Mouse (Mus musculus) limb, embryonic 11.5 days (tissue): ENCODE data around the gene Cyp2c39. TPM values are rescaled to one million over a fixed set of nuclear protein-coding genes. Genes with fewer than 3 reads are reported as not detected.
"Not testable (repeated sequence)": the region's sequence is repeated elsewhere in the genome, so short reads cannot be mapped to it uniquely, and the experiment has no call there.

Experiments used
- ATAC-seq: fragments of 200-750 bp; cut with Nextera tagmentation; 2 replicates; pipeline ENCODE4 v1.8.0; 2017; ENCODE audit warnings: low read depth; ENCODE audit not compliant: insufficient number of reproducible peaks, low FRiP score, low TSS enrichment
- DNase-seq: peaks from one replicate; pipeline ENCODE4 v3.0.0-alpha.2; 2015; ENCODE audit warnings: low spot score
- H3K27ac ChIP-seq: fragments of 300-500 bp; sonication (generic); replicated peaks from 2 replicates; pipeline ENCODE4 v1.5.1; 2014; ENCODE audit warnings: low read depth, mild to moderate bottlenecking, low read length
- H3K27me3 ChIP-seq: fragments of 300-500 bp; sonication (generic); 2 replicates; pipeline ENCODE4 v1.6.1; 2014; ENCODE audit warnings: mild to moderate bottlenecking, low read length, mixed read lengths; ENCODE audit not compliant: control insufficient read depth, insufficient read depth
- H3K36me3 ChIP-seq: fragments of 300-500 bp; sonication (generic); 2 replicates; pipeline ENCODE4 v1.6.1; 2014; ENCODE audit warnings: mild to moderate bottlenecking, low read length, moderate library complexity, mixed read lengths; ENCODE audit not compliant: control insufficient read depth, insufficient read depth
- H3K4me1 ChIP-seq: fragments of 300-500 bp; sonication (generic); 2 replicates; pipeline ENCODE4 v1.6.1; 2014; ENCODE audit warnings: low read length, mixed read lengths; ENCODE audit not compliant: control insufficient read depth, insufficient read depth
- H3K4me2 ChIP-seq: fragments of 300-500 bp; sonication (generic); 2 replicates; pipeline ENCODE4 v1.6.1; 2014; ENCODE audit warnings: low read depth, mild to moderate bottlenecking, moderate library complexity; ENCODE audit not compliant: severe bottlenecking
- H3K4me3 ChIP-seq: fragments of 300-500 bp; sonication (generic); 2 replicates; pipeline ENCODE4 v1.5.1; 2014; ENCODE audit warnings: low read depth, low read length
- H3K9ac ChIP-seq: fragments of 300-500 bp; sonication (generic); 2 replicates; pipeline ENCODE4 v1.6.1; 2014; ENCODE audit warnings: mild to moderate bottlenecking, low read length
- H3K9me3 ChIP-seq: fragments of 300-500 bp; sonication (generic); 2 replicates; pipeline ENCODE4 v1.6.1; 2016; ENCODE audit warnings: low read length; ENCODE audit not compliant: control insufficient read depth
- WGBS: fragments of 180-500 bp; shearing (Covaris S2); extraction: QIAGEN DNeasy Blood & Tissue Kit; methylation state at CpG from one replicate; pipeline ENCODE4 v1.1.7; 2014; 5-methylcytosine and 5-hydroxymethylcytosine counted together
- polyA plus RNA-seq: library from polyadenylated mRNA; unstranded; fragments of >200 nt; fragmentation: Nextera tagmentation; extraction: Ambion mirVana; gene quantifications from 2 replicates; pipeline ENCODE4 v1.2.1, GENCODE M21; 2014

The Cyp2c39 gene
- not detected in 2 replicates for polyA plus RNA-seq

DNA sequence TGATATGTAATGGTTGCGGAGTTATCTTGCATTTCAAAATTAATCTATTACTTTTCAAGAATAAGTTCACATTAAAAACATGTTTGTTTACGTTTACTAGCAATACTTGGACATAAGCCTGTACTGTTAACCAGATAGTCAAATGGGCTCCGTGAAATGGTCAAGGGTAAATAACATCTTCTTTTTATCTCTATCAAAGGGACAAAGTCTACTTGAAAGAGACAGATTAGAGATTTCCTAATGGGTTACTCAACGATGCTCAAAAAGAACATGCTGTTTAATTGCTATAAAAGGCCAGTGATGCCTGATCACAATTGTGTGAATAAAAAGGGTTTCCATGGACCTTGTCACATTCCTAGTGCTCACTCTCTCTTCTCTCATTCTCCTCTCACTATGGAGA is at the start of gene Cyp2c39:
Cyp2c39 (plus strand) TSS at position 329 of the 400 bp plus-strand sequence.
- no peak within 1 kb of the TSS for H3K27ac ChIP-seq
- no peaks in the 10 kb centered on the region for H3K4me1 ChIP-seq
- H3K36me3 ChIP-seq, result no peaks in the 10 kb centered on the region
- H3K4me3 ChIP-seq, result no peak within 1 kb of the TSS
- no peaks in the 10 kb centered on the region for H3K9me3 ChIP-seq
- H3K9ac ChIP-seq, result no peak within 1 kb of the TSS
- no peak within 1 kb of the TSS for H3K4me2 ChIP-seq
- 84% methylated on average over 4 of the region's 4 CpGs for WGBS
- DNase-seq (no peak), ATAC-seq (no peak)
- no peaks in the 10 kb centered on the region for H3K27me3 ChIP-seq

- no peak within 1 kb of the TSS for H3K4me2 ChIP-seq
- WGBS, result 81% methylated on average over 1 of the region's 1 CpGs
- ATAC-seq, result no peak
These were observed 47.7 kb upstream of the Cyp2c39 start, which contains the start of gene Cyp2c38 for GRCm38 (mm10) chr19:39462941-39463340. Cyp2c38 (minus strand) TSS chr19:39463075.

DNA sequence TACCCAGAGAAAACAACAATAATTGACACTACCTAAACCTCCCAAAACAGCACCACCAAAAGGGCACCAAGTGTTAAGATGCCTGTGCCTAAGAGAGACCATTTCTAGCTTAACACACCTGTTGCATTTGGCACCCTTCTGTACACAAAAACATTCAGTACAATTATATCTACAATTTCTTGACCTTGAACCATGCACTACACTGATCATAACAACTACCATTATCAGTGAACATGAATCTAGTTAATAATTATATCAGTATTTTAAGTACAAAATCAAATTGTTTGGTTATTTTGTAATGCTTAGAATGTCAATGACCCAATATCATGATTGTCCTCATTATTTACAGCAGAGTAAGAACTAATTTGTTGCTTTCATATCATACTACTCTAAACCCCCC is 46.7 kb upstream of the Cyp2c39 start:
- DNase-seq (no peak), ATAC-seq (no peak)
- Histone ChIP-seq H3K27ac (no peak overlapping the region), H3K4me3 (no peak overlapping the region), H3K4me2 (no peak overlapping the region), H3K36me3 (no peaks in the 10 kb centered on the region), H3K9me3 (no peaks in the 10 kb centered on the region), H3K27me3 (no peaks in the 10 kb centered on the region), H3K4me1 (no peaks in the 10 kb centered on the region), H3K9ac (no peak overlapping the region)

More at GRCm38 (mm10) chr19:39462941-39463340, 47.7 kb upstream of the Cyp2c39 start, which contains the start of gene Cyp2c38:
- Histone ChIP-seq H3K4me1 (no peaks in the 10 kb centered on the region), H3K9ac (no peak within 1 kb of the TSS), H3K36me3 (no peaks in the 10 kb centered on the region), H3K27me3 (no peaks in the 10 kb centered on the region), H3K9me3 (no peaks in the 10 kb centered on the region), H3K4me3 (no peak within 1 kb of the TSS), H3K27ac (no peak within 1 kb of the TSS)
- no peak for DNase-seq

DNA sequence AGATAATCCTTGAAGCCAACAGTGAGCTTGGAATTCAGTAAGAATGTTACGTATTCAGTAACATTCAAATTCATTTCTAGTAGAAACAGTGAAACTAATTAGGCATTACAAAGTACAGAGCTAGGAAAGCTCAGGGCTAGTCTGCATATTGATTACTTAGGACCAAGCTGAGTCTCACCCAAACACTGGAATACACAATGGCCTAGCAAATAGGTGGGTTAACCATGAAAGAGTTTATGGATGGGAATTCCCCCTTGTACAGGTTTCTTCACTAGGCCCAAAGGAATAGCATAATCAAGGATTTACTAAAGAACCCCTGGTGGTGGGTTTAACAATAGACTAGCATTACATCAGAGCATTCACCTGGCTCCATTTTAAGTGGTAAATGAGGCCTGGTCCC is 26.7 kb upstream of the Cyp2c39 start:
- not testable (repeated sequence) for H3K9me3 ChIP-seq, H3K36me3 ChIP-seq, H3K27me3 ChIP-seq, DNase-seq, ATAC-seq, H3K4me1 ChIP-seq, H3K4me3 ChIP-seq, H3K27ac ChIP-seq, H3K9ac ChIP-seq, H3K4me2 ChIP-seq
- 92% methylated on average over 1 of the region's 1 CpGs for whole genome bisulfite sequencing

GRCm38 (mm10) chr19:39506341-39506740 is 4.3 kb upstream of the Cyp2c39 start:
- H3K4me3 ChIP-seq, result no peak overlapping the region

DNA sequence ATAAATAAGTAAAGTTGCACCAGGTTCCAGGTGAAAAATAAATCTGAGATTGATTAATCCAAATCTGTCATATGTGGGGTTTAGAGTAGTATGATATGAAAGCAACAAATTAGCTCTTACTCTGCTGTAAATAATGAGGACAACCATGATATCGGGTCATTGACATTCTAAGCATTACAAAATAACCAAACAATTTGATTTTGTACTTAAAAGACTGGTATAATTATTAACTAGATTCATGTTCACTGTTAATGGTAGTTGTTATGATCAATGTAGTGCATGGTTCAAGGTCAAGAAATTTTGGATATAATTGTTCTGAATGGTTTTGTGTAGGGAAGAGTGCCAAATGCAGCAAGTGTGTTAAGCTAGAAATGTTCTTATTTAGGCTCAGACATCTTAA is 1.1 kb upstream of the Cyp2c39 start:
- WGBS, result 74% methylated on average over 1 of the region's 1 CpGs
- no peaks in the 10 kb centered on the region for H3K36me3 ChIP-seq
- DNase-seq, result no peak

More at GRCm38 (mm10) chr19:39506341-39506740, 4.3 kb upstream of the Cyp2c39 start:
- DNase-seq (no peak), ATAC-seq (no peak)
- Histone ChIP-seq H3K4me2 (no peak overlapping the region), H3K9ac (no peak overlapping the region), H3K36me3 (no peaks in the 10 kb centered on the region), H3K27ac (no peak overlapping the region), H3K4me1 (no peaks in the 10 kb centered on the region), H3K9me3 (no peaks in the 10 kb centered on the region), H3K27me3 (no peaks in the 10 kb centered on the region)

More for the DNA sequence above, 1.1 kb upstream of the Cyp2c39 start:
- ATAC-seq, result no peak
- Histone ChIP-seq H3K9ac (no peak overlapping the region), H3K9me3 (no peaks in the 10 kb centered on the region), H3K27ac (no peak overlapping the region), H3K4me2 (no peak overlapping the region), H3K27me3 (no peaks in the 10 kb centered on the region), H3K4me1 (no peaks in the 10 kb centered on the region), H3K4me3 (no peak overlapping the region)

Other genes with a start within 250 kb of the Cyp2c39 start
- gene Cyp2c29, start 241.5 kb upstream of the Cyp2c39 start, polyA plus RNA-seq, result not detected in 2 replicates
- not detected in 2 replicates for gene Cyp2c38, start 47.8 kb upstream of the Cyp2c39 start, polyA plus RNA-seq
- gene Cyp2c67, start 138.2 kb downstream of the Cyp2c39 start, polyA plus RNA-seq, result not detected in 2 replicates
- 0.11 TPM in 1 of 2 replicates, not detected in the other for gene Cyp2c68, start 230.2 kb downstream of the Cyp2c39 start, polyA plus RNA-seq